ENCODE assay signal across 12 mouse cellular contexts in the genomic region with DNA sequence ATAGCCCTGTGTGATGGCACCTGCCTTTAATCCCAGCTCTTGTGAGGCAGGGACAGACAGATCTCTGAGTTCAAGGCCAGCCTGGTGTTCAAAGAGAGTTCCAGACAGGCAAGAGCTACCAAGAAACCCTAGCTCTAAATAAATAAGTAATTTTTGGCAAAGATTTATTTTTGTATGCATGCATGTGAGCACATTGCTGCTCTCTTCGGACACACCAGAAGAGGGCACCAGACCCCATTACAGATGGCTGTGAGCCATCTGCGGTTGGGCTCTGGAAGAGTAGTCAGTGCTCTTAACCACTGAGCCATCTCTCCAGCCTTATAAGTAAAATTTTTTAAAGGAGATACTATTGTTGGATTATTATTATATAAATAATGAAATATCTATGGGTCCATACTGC. TPM values are rescaled to one million over a fixed set of nuclear protein-coding genes. Genes with fewer than 3 reads are reported as not detected.
DNase-seq lines count a peak whose midpoint lies in the region; ATAC-seq and TF ChIP-seq lines count a peak whose summit lies in the region.
"Had no signal": no experiment of that assay in that cellular context is flagged by ENCODE, and none has a peak within 500 bp of the region (broad histone marks: within the 10 kb centered on the region; RNA-seq: fewer than 3 reads in every experiment).

No protein-coding gene starts in this region.

- no peak overlapping the region for H3K4me3 ChIP-seq in kidney, embryonic 16.5 days (ENCODE audit: low read length)
- H3K4me3 ChIP-seq in E14TG2a.4 (replicated peaks; ENCODE audit: low read length), result no peak overlapping the region
- H3K4me3 ChIP-seq in intestine, postnatal 0 days (ENCODE audit: low read depth, low read length), result no peak overlapping the region

- H3K4me2 ChIP-seq in kidney, embryonic 16.5 days (replicated peaks; ENCODE audit: low read depth, low read length), result no peak overlapping the region
- H3K4me2 ChIP-seq in intestine, postnatal 0 days (replicated peaks; ENCODE audit: low read depth), result no peak overlapping the region

- H3K9me3 ChIP-seq in kidney, embryonic 16.5 days (ENCODE audit: low read length), result no peaks in the 10 kb centered on the region
- H3K9me3 ChIP-seq in E14TG2a.4 (ENCODE audit: low read length), result no peaks in the 10 kb centered on the region
- H3K9me3 ChIP-seq in intestine, postnatal 0 days (ENCODE audit: control insufficient read depth), result no peaks in the 10 kb centered on the region

- WGBS in kidney, embryonic 16.5 days, result 95% methylated on average over 2 of the region's 2 CpGs
- WGBS in intestine, postnatal 0 days, result 90% methylated on average over 2 of the region's 2 CpGs

- no peak overlapping the region for H3K27ac ChIP-seq in kidney, embryonic 16.5 days (ENCODE audit: low read length)
- no peak overlapping the region for H3K27ac ChIP-seq in intestine, postnatal 0 days (ENCODE audit: low read depth, low read length)
- H3K27ac ChIP-seq: macrophage had no signal

- peak; percentile 38 for DNase-seq in adrenal gland, postnatal 14 days
- DNase-seq in adrenal gland, adult 8-10 months, result no peak
- DNase-seq in kidney, postnatal 4 days, result peak; percentile 16 to 40
- no peak for DNase-seq in gastrocnemius, postnatal 4 days (ENCODE audit: low spot score in 2 of 2)
- DNase-seq in layer of hippocampus, postnatal 25 days (ENCODE audit: extremely low spot score in 1 of 2, low spot score in 1 of 2), result no peak
- DNase-seq: thymus, postnatal 14 days had no signal

- no peaks in the 10 kb centered on the region for H3K27me3 ChIP-seq in kidney, embryonic 16.5 days (ENCODE audit: insufficient read depth, low read length)
- H3K27me3 ChIP-seq in E14TG2a.4 (ENCODE audit: insufficient read depth, low read length), result no peaks in the 10 kb centered on the region
- H3K27me3 ChIP-seq in intestine, postnatal 0 days (replicated peaks; ENCODE audit: control insufficient read depth, insufficient read depth, low read length), result no peaks in the 10 kb centered on the region

- no peak overlapping the region for H3K9ac ChIP-seq in kidney, embryonic 16.5 days (replicated peaks; ENCODE audit: low read length)
- H3K9ac ChIP-seq in intestine, postnatal 0 days (ENCODE audit: low read depth, low read length), result no peak overlapping the region

- ATAC-seq in kidney, embryonic 16.5 days (ENCODE audit: low FRiP score, low TSS enrichment), result no peak
- ATAC-seq in intestine, postnatal 0 days, result no peak
- ATAC-seq: midbrain, embryonic 16.5 days had no signal

- peak; percentile 36 for TF ChIP-seq CTCF in E14TG2a.4 (conservative IDR thresholded peaks at IDR 0.05; ENCODE audit: low read length)
- TF ChIP-seq CTCF in intestine, postnatal 0 days (IDR thresholded peaks at IDR 0.05; ENCODE audit: low read depth), result peak; percentile 62

- H3K36me3 ChIP-seq in kidney, embryonic 16.5 days (ENCODE audit: insufficient read depth, low read length), result peaks cover 15% of the 10 kb centered on the region
- H3K36me3 ChIP-seq in E14TG2a.4 (ENCODE audit: insufficient read depth, low read length), result peaks cover 54% of the 10 kb centered on the region
- H3K36me3 ChIP-seq in intestine, postnatal 0 days (ENCODE audit: control insufficient read depth, insufficient read depth), result peaks cover 32% of the 10 kb centered on the region

- H3K4me1 ChIP-seq in kidney, embryonic 16.5 days (ENCODE audit: insufficient read depth, low read length), result no peaks in the 10 kb centered on the region
- H3K4me1 ChIP-seq in E14TG2a.4 (replicated peaks; ENCODE audit: low read depth, low read length), result no peaks in the 10 kb centered on the region
- H3K4me1 ChIP-seq in intestine, postnatal 0 days (replicated peaks; ENCODE audit: control insufficient read depth, insufficient read depth, low read length), result no peaks in the 10 kb centered on the region; the same call in 1 of the 2 replicates

RNA-seq across cellular contexts. Expression of a gene that starts 40.6 kb away (rescaled TPM):
- total RNA-seq in adrenal gland, postnatal 14 days (2021), result 174 and 200 TPM in 2 replicates
- 100 to 1,000 TPM; 224 to 333 (median 255) TPM for total RNA-seq in adrenal gland, adult 8-10 months (2022)
- polyA plus RNA-seq in kidney, embryonic 16.5 days (2015; fragmentation: Nextera tagmentation; extraction: Ambion mirVana), result 84.9 and 86.9 TPM in 2 replicates
- polyA plus RNA-seq in intestine, postnatal 0 days (2015; fragmentation: Nextera tagmentation; extraction: Ambion mirVana), result 186 and 199 TPM in 2 replicates
- total RNA-seq in gastrocnemius, postnatal 4 days (2021), result 10 to 100 TPM; 41.7 to 44.1 TPM
- total RNA-seq in layer of hippocampus, postnatal 25 days (2021), result 10 to 100 TPM; 30.8 to 41.6 TPM

RNA-seq across cellular contexts. Expression of a gene that starts 48.0 kb away (rescaled TPM):
- 0.34 TPM in 1 of 2 replicates, not detected in the other for total RNA-seq in adrenal gland, postnatal 14 days (2021)
- under 1 TPM in 2 of 4 experiments, not detected in 2; 0.28 to 0.32 TPM for total RNA-seq in adrenal gland, adult 8-10 months (2022)
- 0.76 and 1.0 TPM in 2 replicates for polyA plus RNA-seq in kidney, embryonic 16.5 days (2015; fragmentation: Nextera tagmentation; extraction: Ambion mirVana)
- polyA plus RNA-seq in intestine, postnatal 0 days (2015; fragmentation: Nextera tagmentation; extraction: Ambion mirVana), result 0.23 and 0.55 TPM in 2 replicates
- under 1 TPM; 0.25 to 0.41 TPM for total RNA-seq in gastrocnemius, postnatal 4 days (2021)
- total RNA-seq in layer of hippocampus, postnatal 25 days (2021), result under 1 TPM; 0.25 to 0.70 TPM
- total RNA-seq: heart, postnatal 36 days had no signal
- polyA plus RNA-seq: macrophage had no signal

Comparison
In these comparisons a context has a peak if more than half of its experiments do, and no peak if none do; other contexts are left out.
1. DNase-seq: peak in adrenal gland, postnatal 14 days (single experiment) and kidney, postnatal 4 days (2 of 2); none in adrenal gland, adult 8-10 months (single experiment), gastrocnemius, postnatal 4 days (0 of 2) and layer of hippocampus, postnatal 25 days (0 of 2).